Mouse (Mus musculus) CD4-positive helper T cell, adult 2 months (primary cell): ENCODE measurements around the gene Gm38431.

ENCODE experiments used
- DNase-seq: peaks from one replicate; pipeline ENCODE4 v3.0.0-alpha.2; 2012; ENCODE audit warnings: low read depth, missing footprints, low spot score

The Gm38431 gene

GRCm38 (mm10) chr9:21091707-21092320 lies at the start of gene Gm38431, which contains the start of gene Raver1:
Gm38431 (minus strand) TSS chr9:21091997.
Raver1 (minus strand) TSS chr9:21092008.
- DNase-seq, result peak; percentile 98

DNA sequence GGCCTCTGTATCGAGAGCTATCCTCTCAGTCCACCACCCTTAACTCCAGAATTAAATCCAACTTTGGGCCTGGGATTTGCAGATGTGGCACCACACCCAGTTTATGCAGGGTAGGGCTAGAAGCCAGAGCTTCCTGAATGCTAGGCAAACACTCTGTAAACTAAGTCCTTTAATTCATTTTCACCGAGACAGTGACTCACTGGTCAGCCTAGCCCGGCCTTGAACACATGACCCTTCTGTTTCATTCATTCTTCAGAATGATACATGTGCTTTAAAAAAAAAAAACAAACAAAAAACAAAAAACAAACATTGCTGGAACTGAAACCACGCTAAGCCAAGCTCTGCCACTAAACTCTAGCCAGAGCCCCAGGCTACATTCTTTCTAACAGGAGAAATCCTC lies 46.6 kb upstream of the Gm38431 start:
- DNase-seq, result no peak

GRCm38 (mm10) chr9:21137229-21137628 lies 45.4 kb upstream of the Gm38431 start:
- DNase-seq, result peak; percentile 83

GRCm38 (mm10) chr9:21136401-21136800 lies 44.6 kb upstream of the Gm38431 start:
- peak; percentile 78 for DNase-seq

DNA sequence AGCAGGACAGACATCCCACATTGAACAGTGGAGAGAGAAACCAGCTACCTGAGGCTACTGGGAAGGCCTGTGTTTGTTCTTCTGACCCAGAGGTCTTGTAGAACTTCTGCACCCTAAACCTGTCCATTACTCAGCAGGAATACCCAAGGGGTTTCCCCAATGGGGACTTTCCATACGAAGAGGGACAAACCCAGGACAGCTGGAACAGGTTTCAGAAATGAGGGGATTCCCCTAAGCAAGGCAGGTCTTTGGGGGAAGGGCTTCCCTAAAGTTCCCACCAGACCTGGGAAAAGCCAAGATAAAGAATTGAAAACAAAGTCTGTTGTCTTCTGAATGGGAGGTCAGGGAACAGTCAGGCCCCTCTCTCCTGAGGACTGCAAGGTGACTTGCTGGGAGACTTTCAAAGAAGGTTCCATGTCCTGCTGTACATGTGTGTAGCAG lies 44.2 kb upstream of the Gm38431 start:
- peak; percentile 78 for DNase-seq

DNA sequence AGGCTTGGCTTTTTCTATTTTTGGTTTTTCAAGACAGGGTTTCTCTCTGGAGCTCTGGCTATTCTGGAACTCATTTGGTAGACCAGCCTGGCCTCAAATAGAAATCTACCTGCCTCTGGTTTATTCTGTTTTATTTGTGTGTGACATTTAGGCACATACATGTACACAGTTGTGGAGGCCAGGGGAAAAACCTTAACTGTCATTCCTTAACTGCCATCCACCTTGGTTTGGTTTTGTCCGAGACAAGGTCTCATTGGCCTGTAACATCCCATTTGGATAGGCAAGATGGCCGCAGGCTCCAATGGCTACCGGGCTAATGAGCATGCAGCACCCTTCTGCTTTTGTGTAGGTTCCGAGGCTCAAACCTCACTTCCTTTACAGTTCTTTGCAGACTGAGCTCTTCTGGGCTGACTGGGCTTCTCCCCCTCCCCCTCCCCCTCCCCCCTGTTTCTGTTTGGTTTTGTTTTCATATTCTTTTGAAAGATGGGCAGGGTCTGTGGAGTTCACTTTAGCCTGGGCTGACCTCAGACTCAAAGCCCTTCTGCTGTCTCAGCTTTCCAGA lies 43.6 kb upstream of the Gm38431 start:
- peak; percentile 55 for DNase-seq

GRCm38 (mm10) chr9:21134595-21135328 lies 43.0 kb upstream of the Gm38431 start:
- no peak for DNase-seq

GRCm38 (mm10) chr9:21133064-21133707 lies 41.4 kb upstream of the Gm38431 start:
- DNase-seq, result peak; percentile 82

- no peak for DNase-seq
Observed at GRCm38 (mm10) chr9:21132102-21132775, 40.4 kb upstream of the Gm38431 start.

GRCm38 (mm10) chr9:21131059-21131956 lies 39.5 kb upstream of the Gm38431 start, which contains the start of gene Tyk2:
Tyk2 (minus strand) TSS chr9:21131243.
- DNase-seq, result peak; percentile 96

- DNase-seq, result no peak
Observed at GRCm38 (mm10) chr9:21126259-21126627, 34.4 kb upstream of the Gm38431 start.

GRCm38 (mm10) chr9:21125502-21126258 lies 33.9 kb upstream of the Gm38431 start:
- DNase-seq, result no peak

- no peak for DNase-seq
Observed at GRCm38 (mm10) chr9:21124837-21125236, 33.0 kb upstream of the Gm38431 start.

DNA sequence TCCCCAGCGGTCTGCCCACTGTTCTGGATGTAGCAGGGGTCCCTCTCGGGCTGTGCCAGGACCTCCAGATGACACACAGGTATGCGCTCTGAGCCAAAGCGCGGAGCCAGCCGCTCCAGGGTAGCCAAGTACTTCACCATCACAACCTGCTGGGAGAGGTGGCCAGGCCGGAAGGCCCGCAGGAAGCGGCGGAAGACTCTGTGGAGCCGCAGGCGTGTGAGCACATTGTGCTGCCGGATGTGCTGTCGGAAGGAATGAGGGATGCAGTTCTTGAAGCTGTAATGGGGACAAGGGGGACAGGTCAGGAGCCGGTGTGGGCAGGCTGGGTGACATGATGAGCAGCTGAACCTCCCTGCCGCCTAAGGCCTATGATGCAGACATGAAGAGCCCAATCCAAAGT lies 29.7 kb upstream of the Gm38431 start:
- no peak for DNase-seq

- no peak for DNase-seq
Observed at GRCm38 (mm10) chr9:21117073-21117472, 25.3 kb upstream of the Gm38431 start.

- DNase-seq, result no peak
Observed at GRCm38 (mm10) chr9:21115105-21115504, 23.3 kb upstream of the Gm38431 start.

GRCm38 (mm10) chr9:21114190-21114589 lies 22.4 kb upstream of the Gm38431 start:
- no peak for DNase-seq

GRCm38 (mm10) chr9:21113751-21114150 lies 22.0 kb upstream of the Gm38431 start:
- DNase-seq, result no peak

DNA sequence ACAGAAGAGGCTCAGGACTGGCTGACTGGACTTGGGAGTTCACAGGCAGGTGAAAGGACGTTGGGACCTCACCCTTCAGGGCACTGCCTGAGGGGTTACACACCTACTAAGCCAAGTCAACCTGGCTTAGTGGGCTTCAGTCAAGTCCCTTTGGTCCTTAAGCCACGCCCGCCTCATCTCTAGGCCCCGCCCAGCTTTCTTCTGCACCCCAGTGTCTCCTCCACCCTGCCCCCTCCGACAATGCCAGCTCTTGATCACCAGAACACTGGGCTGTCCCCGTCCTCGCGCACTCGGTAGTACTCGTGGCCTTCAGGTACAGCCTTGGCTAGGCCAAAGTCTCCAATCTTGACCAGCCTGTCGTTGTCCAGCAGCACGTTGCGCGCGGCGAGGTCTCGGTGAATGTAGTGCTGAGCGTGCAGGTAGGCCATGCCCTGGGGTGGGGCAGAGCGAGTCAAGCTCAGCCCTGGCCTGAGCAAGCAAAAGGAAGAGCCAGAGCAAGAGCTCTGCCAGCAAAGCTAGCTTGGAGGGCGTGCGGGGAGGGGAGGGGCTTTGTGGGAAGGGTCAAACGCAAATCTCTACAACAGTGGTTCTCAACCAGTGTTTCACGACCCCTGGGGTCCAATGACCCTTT lies 15.9 kb upstream of the Gm38431 start:
- DNase-seq, result no peak
